Mouse (Mus musculus): ENCODE measurements around the gene Gm40460. TPM values are rescaled to one million over a fixed set of nuclear protein-coding genes. Genes with fewer than 3 reads are reported as not detected.

The Gm40460 gene
- not detected in 2 replicates for polyA plus RNA-seq (2015; fragmentation: Nextera tagmentation; extraction: Ambion mirVana)

GRCm38 (mm10) chr7:142240978-142241377 lies at the start of gene Gm40460:
Gene Gm40460 (minus strand): TSS chr7:142241078.

GRCm38 (mm10) chr7:142274263-142274662 lies 33.4 kb upstream of the Gm40460 start, which contains the start of gene Gm4559:
Gene Gm4559 (minus strand): TSS chr7:142274363.

GRCm38 (mm10) chr7:142258254-142258653 lies 17.4 kb upstream of the Gm40460 start, which contains the start of gene Gm2431:
Gene Gm2431 (minus strand): TSS chr7:142258354.

GRCm38 (mm10) chr7:142229871-142230270 lies 11.0 kb downstream of the Gm40460 start, which contains the start of gene Krtap5-5:
Gene Krtap5-5 (minus strand): TSS chr7:142229971.

GRCm38 (mm10) chr7:142211559-142211958 lies 29.3 kb downstream of the Gm40460 start, which contains the start of gene Gm7579:
Gene Gm7579 (plus strand): TSS chr7:142211859.

GRCm38 (mm10) chr7:142201064-142201463 lies 39.8 kb downstream of the Gm40460 start, which contains the start of gene Krtap5-3:
Gene Krtap5-3 (plus strand): TSS chr7:142201364.

Other genes starting within 250 kb of the Gm40460 start
- gene Mob2, start 180.0 kb downstream of the Gm40460 start, polyA plus RNA-seq (2015; fragmentation: Nextera tagmentation; extraction: Ambion mirVana), result 79.0 and 80.7 TPM in 2 replicates
- 3.8 and 3.9 TPM in 2 replicates for gene Dusp8, start 145.2 kb downstream of the Gm40460 start, polyA plus RNA-seq (2015; fragmentation: Nextera tagmentation; extraction: Ambion mirVana)
- not detected in 2 replicates for gene Gm45618, start 120.3 kb downstream of the Gm40460 start, polyA plus RNA-seq (2015; fragmentation: Nextera tagmentation; extraction: Ambion mirVana)
- gene Gm39115, start 105.0 kb downstream of the Gm40460 start, polyA plus RNA-seq (2015; fragmentation: Nextera tagmentation; extraction: Ambion mirVana), result not detected in 2 replicates
- gene Gm45337, start 96.5 kb downstream of the Gm40460 start, polyA plus RNA-seq (2015; fragmentation: Nextera tagmentation; extraction: Ambion mirVana), result not detected in 2 replicates
- gene Gm29735, start 84.0 kb downstream of the Gm40460 start, polyA plus RNA-seq (2015; fragmentation: Nextera tagmentation; extraction: Ambion mirVana), result not detected in 2 replicates
- not detected in 2 replicates for gene Gm4553, start 75.3 kb downstream of the Gm40460 start, polyA plus RNA-seq (2015; fragmentation: Nextera tagmentation; extraction: Ambion mirVana)
- not detected in 2 replicates for gene Krtap5-2, start 65.1 kb downstream of the Gm40460 start, polyA plus RNA-seq (2015; fragmentation: Nextera tagmentation; extraction: Ambion mirVana)
- gene Gm10153, start 50.7 kb downstream of the Gm40460 start, polyA plus RNA-seq (2015; fragmentation: Nextera tagmentation; extraction: Ambion mirVana), result not detected in 2 replicates
- gene Krtap5-3, start 39.7 kb downstream of the Gm40460 start, polyA plus RNA-seq (2015; fragmentation: Nextera tagmentation; extraction: Ambion mirVana), result not detected in 2 replicates
- not detected in 2 replicates for gene Gm7579, start 29.2 kb downstream of the Gm40460 start, polyA plus RNA-seq (2015; fragmentation: Nextera tagmentation; extraction: Ambion mirVana)
- not detected in 2 replicates for gene Krtap5-5, start 11.1 kb downstream of the Gm40460 start, polyA plus RNA-seq (2015; fragmentation: Nextera tagmentation; extraction: Ambion mirVana)
- gene Gm2431, start 17.3 kb upstream of the Gm40460 start, polyA plus RNA-seq (2015; fragmentation: Nextera tagmentation; extraction: Ambion mirVana), result not detected in 2 replicates
- not detected in 2 replicates for gene Gm4559, start 33.3 kb upstream of the Gm40460 start, polyA plus RNA-seq (2015; fragmentation: Nextera tagmentation; extraction: Ambion mirVana)
- not detected in 2 replicates for gene Krtap5-1, start 56.0 kb upstream of the Gm40460 start, polyA plus RNA-seq (2015; fragmentation: Nextera tagmentation; extraction: Ambion mirVana)
- gene Krtap5-4, start 62.5 kb upstream of the Gm40460 start, polyA plus RNA-seq (2015; fragmentation: Nextera tagmentation; extraction: Ambion mirVana), result not detected in 2 replicates
- gene Ifitm10, start 132.7 kb upstream of the Gm40460 start, polyA plus RNA-seq (2015; fragmentation: Nextera tagmentation; extraction: Ambion mirVana), result 1.9 and 2.0 TPM in 2 replicates
- 0.38 TPM in 1 of 2 replicates, not detected in the other for gene Gm49369, start 141.6 kb upstream of the Gm40460 start, polyA plus RNA-seq (2015; fragmentation: Nextera tagmentation; extraction: Ambion mirVana)
- 230 and 269 TPM in 2 replicates for gene Ctsd, start 147.0 kb upstream of the Gm40460 start, polyA plus RNA-seq (2015; fragmentation: Nextera tagmentation; extraction: Ambion mirVana)
- gene Syt8, start 193.8 kb upstream of the Gm40460 start, polyA plus RNA-seq (2015; fragmentation: Nextera tagmentation; extraction: Ambion mirVana), result 0.39 and 0.79 TPM in 2 replicates
- gene Tnni2, start 200.7 kb upstream of the Gm40460 start, polyA plus RNA-seq (2015; fragmentation: Nextera tagmentation; extraction: Ambion mirVana), result 4.7 and 8.0 TPM in 2 replicates
- 82.2 and 114 TPM in 2 replicates for gene Lsp1, start 219.7 kb upstream of the Gm40460 start, polyA plus RNA-seq (2015; fragmentation: Nextera tagmentation; extraction: Ambion mirVana)

All from spleen, postnatal 0 days (tissue).